Mouse (Mus musculus) thymus, postnatal 4 days (tissue): ENCODE data around the gene Wwox.

Source experiments
- DNase-seq: peaks from one replicate; pipeline ENCODE4 v3.0.0; 2021

The Wwox gene

GRCm38 (mm10) chr8:114676918-114677317 lies 237.5 kb downstream of the Wwox start:
- DNase-seq: no peak

- no peak for DNase-seq
Measured at GRCm38 (mm10) chr8:114677551-114678127, 238.2 kb downstream of the Wwox start.

GRCm38 (mm10) chr8:114679386-114680098 lies 240.1 kb downstream of the Wwox start:
- DNase-seq: no peak

GRCm38 (mm10) chr8:114681136-114681535 lies 241.7 kb downstream of the Wwox start:
- DNase-seq: no peak

GRCm38 (mm10) chr8:114682166-114682565 lies 242.7 kb downstream of the Wwox start:
- DNase-seq: no peak

- DNase-seq: no peak
Measured at GRCm38 (mm10) chr8:114684046-114684702, 244.7 kb downstream of the Wwox start.

- DNase-seq: no peak
Measured at GRCm38 (mm10) chr8:114686462-114686861, 247.0 kb downstream of the Wwox start.

- no peak for DNase-seq
Measured at GRCm38 (mm10) chr8:114688732-114689131, 249.3 kb downstream of the Wwox start.

- no peak for DNase-seq
Measured at GRCm38 (mm10) chr8:114694566-114695198, 255.2 kb downstream of the Wwox start.

- DNase-seq: no peak
Measured at GRCm38 (mm10) chr8:114703517-114703916, 264.1 kb downstream of the Wwox start.

GRCm38 (mm10) chr8:114707538-114708138 lies 268.2 kb downstream of the Wwox start:
- DNase-seq: no peak

- DNase-seq: peak; percentile 58
Measured at GRCm38 (mm10) chr8:114715318-114716070, 276.0 kb downstream of the Wwox start.

- DNase-seq: no peak
Measured at GRCm38 (mm10) chr8:114716546-114717255, 277.2 kb downstream of the Wwox start.

- DNase-seq: no peak
Measured at GRCm38 (mm10) chr8:114718821-114719220, 279.4 kb downstream of the Wwox start.

- DNase-seq: no peak
Measured at GRCm38 (mm10) chr8:114722611-114723010, 283.2 kb downstream of the Wwox start.

- DNase-seq: no peak
Measured at GRCm38 (mm10) chr8:114731260-114732140, 292.0 kb downstream of the Wwox start.

- DNase-seq: no peak
Measured at GRCm38 (mm10) chr8:114743185-114743915, 303.9 kb downstream of the Wwox start.

GRCm38 (mm10) chr8:114746373-114746772 lies 306.9 kb downstream of the Wwox start:
- DNase-seq: peak; percentile 28

GRCm38 (mm10) chr8:114751376-114752135 lies 312.1 kb downstream of the Wwox start:
- DNase-seq: no peak
